Mouse (Mus musculus): ENCODE results near the gene Fgfr2. TPM values are rescaled to one million over a fixed set of nuclear protein-coding genes. Genes with fewer than 3 reads are reported as not detected.

Gene Fgfr2
- polyA plus RNA-seq, 1 experiment: 0.17 TPM

DNA sequence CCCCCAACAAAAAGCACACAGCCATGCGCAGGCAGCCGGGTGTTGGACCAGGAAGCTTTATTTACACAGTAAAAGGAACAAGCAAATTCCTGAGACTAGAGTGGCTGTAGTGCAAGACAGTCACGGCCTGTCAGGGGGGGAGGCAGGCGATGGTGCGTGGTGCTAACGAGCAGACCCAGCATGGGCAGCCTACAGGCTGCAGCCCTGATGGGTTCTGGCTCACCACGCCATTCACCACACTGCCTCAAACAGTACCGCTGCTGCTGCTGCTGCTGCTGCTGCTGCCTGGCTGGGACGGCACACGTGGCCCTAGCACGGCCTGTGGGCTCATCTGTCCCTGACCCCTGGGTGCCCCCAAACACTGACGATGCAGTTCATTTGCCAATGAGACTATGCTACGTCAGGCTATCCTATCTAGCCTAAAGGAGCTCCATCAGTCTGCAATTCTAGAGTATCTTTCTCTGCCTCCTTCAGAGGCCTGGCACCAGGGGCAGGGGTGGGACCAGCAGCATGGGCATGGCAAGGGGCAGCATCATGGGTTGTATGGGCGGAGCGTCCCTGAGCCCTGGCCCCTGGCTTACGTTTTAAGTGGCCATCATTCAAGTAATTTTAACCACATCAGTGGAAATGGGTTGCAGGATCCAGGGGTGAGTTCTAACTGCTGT lies 411.0 kb downstream of the Fgfr2 start:
- H3K79me2 ChIP-seq (ENCODE audit: control insufficient read depth, insufficient read depth): no peaks in the 10 kb centered on the region

DNA sequence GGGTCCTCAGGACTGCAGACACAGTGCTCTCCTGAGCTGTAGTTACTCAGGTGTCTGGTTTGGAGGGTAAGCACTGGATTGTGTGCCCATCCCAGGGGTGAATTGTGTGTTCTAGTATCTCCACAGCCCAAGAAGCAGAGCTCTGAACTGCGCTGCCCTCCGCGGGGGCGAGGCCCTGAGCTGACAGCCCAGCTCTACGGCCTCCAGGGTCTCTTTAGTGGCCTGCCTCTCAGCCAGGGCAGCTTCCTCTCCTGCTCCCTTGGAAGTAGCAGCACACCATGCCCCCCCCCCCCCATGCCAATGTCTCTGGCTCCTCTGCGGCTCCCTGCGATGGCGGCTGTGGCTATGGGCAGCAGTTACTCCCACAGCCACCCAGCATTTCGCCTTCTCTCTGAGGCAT lies 411.6 kb downstream of the Fgfr2 start:
- Histone ChIP-seq H3K27me3 (ENCODE audit: control insufficient read depth, insufficient read depth, insufficient read length) (no peaks in the 10 kb centered on the region), H3K79me2 (ENCODE audit: control insufficient read depth, insufficient read depth) (no peaks in the 10 kb centered on the region), H3K4me3 (no peak overlapping the region), H3K36me3 (ENCODE audit: control insufficient read depth, insufficient read depth) (no peaks in the 10 kb centered on the region), H3K4me2 (ENCODE audit: low read depth) (no peak overlapping the region), H3ac (ENCODE audit: control insufficient read depth, insufficient read length) (no peak overlapping the region)
- TF ChIP-seq CEBPB (IDR thresholded peaks at IDR 0.05; ENCODE audit: insufficient read depth, poor library complexity, severe bottlenecking) (no peak), MYOG (IDR thresholded peaks at IDR 0.05; ENCODE audit: control insufficient read depth in 1 of 3, insufficient read depth in 1 of 3, insufficient read length in 2 of 3, low read depth in 2 of 3) (no peak), TCF3 (IDR thresholded peaks at IDR 0.05; ENCODE audit: insufficient read length, low read depth) (no peak), POLR2AphosphoS2 (IDR thresholded peaks at IDR 0.05; ENCODE audit: insufficient read length, low read depth) (no peak), USF1 (IDR thresholded peaks at IDR 0.05; ENCODE audit: low read depth) (no peak), MAX (IDR thresholded peaks at IDR 0.05; ENCODE audit: low read depth) (no peak), TCF12 (IDR thresholded peaks at IDR 0.05; ENCODE audit: insufficient read depth, poor library complexity, severe bottlenecking) (no peak), REST (IDR thresholded peaks at IDR 0.05; ENCODE audit: insufficient read depth, insufficient read length) (no peak), MYOD1 (IDR thresholded peaks at IDR 0.05; ENCODE audit: control insufficient read depth in 1 of 3, insufficient read length in 2 of 3, low read depth in 2 of 3) (no peak), POLR2A (IDR thresholded peaks at IDR 0.05; ENCODE audit: insufficient read length, low read depth) (no peak), E2F4 (IDR thresholded peaks at IDR 0.05; ENCODE audit: insufficient read depth) (no peak), SRF (IDR thresholded peaks at IDR 0.05; ENCODE audit: control insufficient read depth, insufficient read length, low read depth) (no peak)

More for the DNA sequence above, 411.0 kb downstream of the Fgfr2 start:
- TF ChIP-seq TCF12 (IDR thresholded peaks at IDR 0.05; ENCODE audit: insufficient read depth, poor library complexity, severe bottlenecking) (no peak), USF1 (IDR thresholded peaks at IDR 0.05; ENCODE audit: low read depth) (no peak), POLR2AphosphoS2 (IDR thresholded peaks at IDR 0.05; ENCODE audit: insufficient read length, low read depth) (peak; percentile 51), MYOG (IDR thresholded peaks at IDR 0.05; ENCODE audit: control insufficient read depth in 1 of 3, insufficient read depth in 1 of 3, insufficient read length in 2 of 3, low read depth in 2 of 3) (no peak), TCF3 (IDR thresholded peaks at IDR 0.05; ENCODE audit: insufficient read length, low read depth) (no peak), POLR2A (IDR thresholded peaks at IDR 0.05; ENCODE audit: insufficient read length, low read depth) (peak; percentile 46)
- H3K36me3 ChIP-seq (ENCODE audit: control insufficient read depth, insufficient read depth): no peaks in the 10 kb centered on the region
- no peak overlapping the region for H3ac ChIP-seq (ENCODE audit: control insufficient read depth, insufficient read length)
- H3K4me3 ChIP-seq: no peak overlapping the region
- no peak overlapping the region for H3K4me2 ChIP-seq (ENCODE audit: low read depth)
- H3K27me3 ChIP-seq (ENCODE audit: control insufficient read depth, insufficient read depth, insufficient read length): no peaks in the 10 kb centered on the region

DNA sequence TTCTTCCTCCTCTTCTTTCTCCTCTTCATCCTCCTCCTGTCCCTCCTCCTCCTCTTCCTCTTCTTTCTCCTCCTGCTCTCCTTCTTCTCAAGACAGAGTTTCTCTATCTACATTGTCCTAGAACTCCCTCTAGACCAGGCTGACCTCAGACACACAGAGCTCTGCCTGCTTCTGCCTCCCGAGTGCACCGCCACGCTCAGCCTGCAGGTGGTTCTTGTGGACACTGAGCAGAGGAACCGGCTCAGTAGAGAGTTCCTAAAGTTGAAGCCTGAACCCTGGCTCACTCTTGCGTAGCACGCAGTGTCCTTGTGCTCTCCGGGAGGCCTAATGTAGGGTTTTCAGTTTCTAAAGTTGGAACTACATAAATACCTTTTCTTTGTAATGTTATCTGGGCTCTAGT lies 418.0 kb downstream of the Fgfr2 start:
- Histone ChIP-seq H3ac (ENCODE audit: control insufficient read depth, insufficient read length) (no peak overlapping the region), H3K79me2 (ENCODE audit: control insufficient read depth, insufficient read depth) (no peaks in the 10 kb centered on the region), H3K27me3 (ENCODE audit: control insufficient read depth, insufficient read depth, insufficient read length) (no peaks in the 10 kb centered on the region), H3K36me3 (ENCODE audit: control insufficient read depth, insufficient read depth) (no peaks in the 10 kb centered on the region), H3K4me2 (ENCODE audit: low read depth) (no peak overlapping the region), H3K4me3 (no peak overlapping the region)
- TF ChIP-seq MYOD1 (IDR thresholded peaks at IDR 0.05; ENCODE audit: control insufficient read depth in 1 of 3, insufficient read length in 2 of 3, low read depth in 2 of 3) (no peak), USF1 (IDR thresholded peaks at IDR 0.05; ENCODE audit: low read depth) (no peak)

DNA sequence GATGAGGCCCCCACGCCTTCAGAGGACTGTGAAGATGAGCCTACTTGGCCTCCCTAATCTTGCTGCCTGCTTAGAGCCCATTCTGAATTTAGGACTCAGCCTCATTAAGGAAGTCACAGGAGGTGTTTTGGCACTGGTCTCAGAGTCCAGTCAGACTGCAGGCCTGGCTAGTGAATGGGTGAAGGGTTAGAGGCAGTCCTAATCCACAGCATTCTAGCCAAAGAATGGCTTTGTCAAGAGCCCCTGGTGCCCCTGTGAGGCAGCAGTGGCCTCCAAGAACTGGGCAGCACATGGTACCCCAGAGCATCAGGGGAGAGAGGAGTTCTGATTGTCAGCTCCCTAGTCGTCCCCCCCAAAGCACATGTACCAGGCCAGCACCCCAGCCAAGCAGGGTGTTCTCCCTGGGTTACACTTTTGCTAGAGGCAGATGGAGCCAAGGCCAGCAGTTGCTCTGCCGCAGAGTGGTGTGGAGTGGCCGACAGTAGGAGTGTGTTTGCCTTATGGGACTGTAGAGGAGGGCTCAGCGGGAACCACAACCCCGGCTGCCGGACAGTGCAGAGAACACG lies 418.8 kb downstream of the Fgfr2 start:
- Histone ChIP-seq H3ac (ENCODE audit: control insufficient read depth, insufficient read length) (no peak overlapping the region), H3K36me3 (ENCODE audit: control insufficient read depth, insufficient read depth) (no peaks in the 10 kb centered on the region), H3K27me3 (ENCODE audit: control insufficient read depth, insufficient read depth, insufficient read length) (no peaks in the 10 kb centered on the region), H3K4me3 (no peak overlapping the region), H3K79me2 (ENCODE audit: control insufficient read depth, insufficient read depth) (no peaks in the 10 kb centered on the region), H3K4me2 (ENCODE audit: low read depth) (no peak overlapping the region)
- TF ChIP-seq E2F4 (IDR thresholded peaks at IDR 0.05; ENCODE audit: insufficient read depth): no peak
- TF ChIP-seq REST (IDR thresholded peaks at IDR 0.05; ENCODE audit: insufficient read depth, insufficient read length): no peak
- no peak for TF ChIP-seq CEBPB (IDR thresholded peaks at IDR 0.05; ENCODE audit: insufficient read depth, poor library complexity, severe bottlenecking)
- TF ChIP-seq TCF3 (IDR thresholded peaks at IDR 0.05; ENCODE audit: insufficient read length, low read depth): no peak
- no peak for TF ChIP-seq MAX (IDR thresholded peaks at IDR 0.05; ENCODE audit: low read depth)
- TF ChIP-seq POLR2A (IDR thresholded peaks at IDR 0.05; ENCODE audit: insufficient read length, low read depth): no peak
- TF ChIP-seq MYOD1 (IDR thresholded peaks at IDR 0.05; ENCODE audit: control insufficient read depth in 1 of 3, insufficient read length in 2 of 3, low read depth in 2 of 3): no peak
- no peak for TF ChIP-seq SRF (IDR thresholded peaks at IDR 0.05; ENCODE audit: control insufficient read depth, insufficient read length, low read depth)
- TF ChIP-seq MYOG (IDR thresholded peaks at IDR 0.05; ENCODE audit: control insufficient read depth in 1 of 3, insufficient read depth in 1 of 3, insufficient read length in 2 of 3, low read depth in 2 of 3): no peak
- TF ChIP-seq TCF12 (IDR thresholded peaks at IDR 0.05; ENCODE audit: insufficient read depth, poor library complexity, severe bottlenecking): no peak
- TF ChIP-seq USF1 (IDR thresholded peaks at IDR 0.05; ENCODE audit: low read depth): no peak
- TF ChIP-seq POLR2AphosphoS2 (IDR thresholded peaks at IDR 0.05; ENCODE audit: insufficient read length, low read depth): no peak
